Mouse (Mus musculus) gastrocnemius, postnatal 36 days (tissue): ENCODE data around the gene Pip5kl1. TPM values are rescaled to one million over a fixed set of nuclear protein-coding genes. Genes with fewer than 3 reads are reported as not detected.

ENCODE experiments used
- DNase-seq, 2 experiments: peaks; one replicate each; pipeline ENCODE4 v3.0.0; 2022
- intact Hi-C: fragments of 180-260 bp; cut with DNase I; formaldehyde crosslinking; loops from one replicate; pipeline ENCODE4 v1.15.1; 2025
- long read RNA-seq, 2 experiments: library from polyadenylated mRNA; stranded (forward); transcript quantifications; one replicate each; pipeline ENCODE4 v2.0.0; 2021
- total RNA-seq, 2 experiments: library from RNA; stranded (reverse); gene quantifications; 2 replicates each; pipeline ENCODE4 v1.2.3; 2021

Gene Pip5kl1
- not detected for total RNA-seq
- long read RNA-seq, experiment 1 = 0 reads
- long read RNA-seq, experiment 2 = 0 reads

GRCm38 (mm10) chr2:32574497-32574896 lies at the start of gene Pip5kl1:
TSS of gene Pip5kl1 (plus strand) at chr2:32574797.
- intact Hi-C loops = no loop called here
- no peak for DNase-seq

GRCm38 (mm10) chr2:32525816-32526215 lies 48.8 kb upstream of the Pip5kl1 start:
- intact Hi-C loops = no loop called here
- DNase-seq = no peak

GRCm38 (mm10) chr2:32527468-32527966 lies 47.1 kb upstream of the Pip5kl1 start:
- DNase-seq = no peak
- intact Hi-C loops = no loop called here

GRCm38 (mm10) chr2:32528326-32528725 lies 46.3 kb upstream of the Pip5kl1 start:
- intact Hi-C loops = no loop called here
- no peak for DNase-seq

- DNase-seq = no peak
- intact Hi-C loops = no loop called here
Observed at GRCm38 (mm10) chr2:32530479-32530878, 44.1 kb upstream of the Pip5kl1 start.

GRCm38 (mm10) chr2:32533163-32533562 lies 41.4 kb upstream of the Pip5kl1 start:
- no peak for DNase-seq
- intact Hi-C loops = no loop called here

GRCm38 (mm10) chr2:32534061-32534732 lies 40.4 kb upstream of the Pip5kl1 start:
- intact Hi-C loops = no loop called here
- no peak for DNase-seq

- intact Hi-C loops = no loop called here
Observed at GRCm38 (mm10) chr2:32534733-32535471, 39.7 kb upstream of the Pip5kl1 start, which contains the start of gene Fam102a. TSS of gene Fam102a (plus strand) at chr2:32535332.

GRCm38 (mm10) chr2:32535501-32535991 lies 39.1 kb upstream of the Pip5kl1 start:
- intact Hi-C loops = no loop called here
- DNase-seq = peak; percentile 35 to 48

More at GRCm38 (mm10) chr2:32534733-32535471, 39.7 kb upstream of the Pip5kl1 start, which contains the start of gene Fam102a:
- peak; percentile 99 to 100 for DNase-seq

- intact Hi-C loops = no loop called here
- peak in 1 of 2 experiments; percentile 43 for DNase-seq
Observed at GRCm38 (mm10) chr2:32536086-32536633, 38.4 kb upstream of the Pip5kl1 start.

- peak in 1 of 2 experiments; percentile 27 for DNase-seq
- intact Hi-C loops = no loop called here
Observed at GRCm38 (mm10) chr2:32536634-32537359, 37.8 kb upstream of the Pip5kl1 start.

GRCm38 (mm10) chr2:32537360-32537905 lies 37.2 kb upstream of the Pip5kl1 start:
- intact Hi-C loops = no loop called here
- DNase-seq = no peak

- intact Hi-C loops = no loop called here
- DNase-seq = no peak
Observed at GRCm38 (mm10) chr2:32537941-32538340, 36.7 kb upstream of the Pip5kl1 start.

GRCm38 (mm10) chr2:32538461-32538860 lies 36.1 kb upstream of the Pip5kl1 start:
- intact Hi-C loops = no loop called here

GRCm38 (mm10) chr2:32539452-32539981 lies 35.1 kb upstream of the Pip5kl1 start:
- intact Hi-C loops = no loop called here

More at GRCm38 (mm10) chr2:32538461-32538860, 36.1 kb upstream of the Pip5kl1 start:
- DNase-seq = no peak

GRCm38 (mm10) chr2:32541333-32541908 lies 33.2 kb upstream of the Pip5kl1 start:
- no peak for DNase-seq
- intact Hi-C loops = no loop called here

More at GRCm38 (mm10) chr2:32539452-32539981, 35.1 kb upstream of the Pip5kl1 start:
- no peak for DNase-seq

GRCm38 (mm10) chr2:32541986-32542573 lies 32.5 kb upstream of the Pip5kl1 start:
- no peak for DNase-seq
- intact Hi-C loops = no loop called here

GRCm38 (mm10) chr2:32543031-32543449 lies 31.6 kb upstream of the Pip5kl1 start:
- intact Hi-C loops = no loop called here
- DNase-seq = no peak

GRCm38 (mm10) chr2:32546951-32547350 lies 27.6 kb upstream of the Pip5kl1 start:
- intact Hi-C loops = no loop called here
- DNase-seq = no peak
